Mouse (Mus musculus): ENCODE data around the gene Nelfe.

Gene Nelfe

GRCm38 (mm10) chr17:34840736-34841307 is 9.4 kb upstream of the Nelfe start:
- no peak for ATAC-seq (ENCODE audit: insufficient number of reproducible peaks, low FRiP score, low TSS enrichment)

GRCm38 (mm10) chr17:34844884-34845283 is 5.3 kb upstream of the Nelfe start:
- ATAC-seq (ENCODE audit: insufficient number of reproducible peaks, low FRiP score, low TSS enrichment): no peak

- ATAC-seq (ENCODE audit: insufficient number of reproducible peaks, low FRiP score, low TSS enrichment): no peak
Measured at GRCm38 (mm10) chr17:34847192-34847591, 3.0 kb upstream of the Nelfe start.

GRCm38 (mm10) chr17:34847615-34848014 is 2.6 kb upstream of the Nelfe start:
- ATAC-seq (ENCODE audit: insufficient number of reproducible peaks, low FRiP score, low TSS enrichment): no peak

DNA sequence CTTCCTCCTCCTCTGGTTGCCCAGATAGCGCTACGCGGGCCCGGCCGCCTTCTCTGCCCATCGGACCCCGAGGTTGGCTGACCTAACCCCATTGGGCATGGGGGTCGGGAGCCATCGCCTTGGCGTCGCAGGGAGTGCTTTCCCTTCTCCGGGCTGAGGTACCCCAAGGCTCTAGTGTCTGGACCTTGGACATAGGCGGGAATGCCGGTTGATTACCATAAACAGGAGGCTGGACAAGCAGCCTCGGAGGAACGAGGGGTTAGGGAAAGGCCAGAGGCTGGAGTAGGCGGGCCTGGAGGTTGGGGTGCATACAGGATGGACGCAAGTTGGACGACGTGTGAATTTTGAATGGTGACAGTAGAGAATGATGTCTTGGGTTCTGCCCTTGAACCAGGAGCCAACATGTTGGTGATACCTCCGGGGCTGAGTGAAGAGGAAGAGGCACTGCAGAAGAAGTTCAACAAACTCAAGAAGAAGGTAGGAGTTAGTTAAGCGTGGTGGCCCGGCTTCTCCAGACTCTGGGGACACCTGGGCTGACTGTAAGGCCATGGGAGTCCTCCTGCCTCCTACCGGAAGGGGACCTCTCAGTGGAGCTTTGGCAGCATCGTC is 430 bp downstream of the Nelfe start:
- ATAC-seq (ENCODE audit: insufficient number of reproducible peaks, low FRiP score, low TSS enrichment): no peak

- ATAC-seq (ENCODE audit: insufficient number of reproducible peaks, low FRiP score, low TSS enrichment): no peak
Measured at GRCm38 (mm10) chr17:34853511-34853910, 3.3 kb downstream of the Nelfe start.

DNA sequence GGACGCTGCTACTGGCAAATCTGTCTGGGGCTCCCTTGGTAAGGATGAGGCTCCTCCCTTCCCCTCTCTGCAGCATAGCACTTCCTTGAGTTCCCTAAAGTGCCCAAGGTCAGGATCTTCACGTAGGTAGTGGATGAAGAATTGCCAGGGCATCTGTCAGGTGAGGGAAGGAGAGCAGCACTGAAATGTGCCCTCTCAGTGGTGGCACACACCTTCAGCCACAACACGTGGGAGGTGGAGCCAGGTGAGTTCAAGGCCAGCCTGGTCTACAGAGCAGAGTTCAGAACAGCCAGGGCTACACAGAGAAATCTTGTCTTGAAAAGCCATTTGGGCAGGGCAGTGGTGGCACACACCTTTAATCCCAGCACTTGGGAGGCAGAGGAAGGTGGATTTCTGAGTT is 4.6 kb downstream of the Nelfe start:
- no peak for ATAC-seq (ENCODE audit: insufficient number of reproducible peaks, low FRiP score, low TSS enrichment)

DNA sequence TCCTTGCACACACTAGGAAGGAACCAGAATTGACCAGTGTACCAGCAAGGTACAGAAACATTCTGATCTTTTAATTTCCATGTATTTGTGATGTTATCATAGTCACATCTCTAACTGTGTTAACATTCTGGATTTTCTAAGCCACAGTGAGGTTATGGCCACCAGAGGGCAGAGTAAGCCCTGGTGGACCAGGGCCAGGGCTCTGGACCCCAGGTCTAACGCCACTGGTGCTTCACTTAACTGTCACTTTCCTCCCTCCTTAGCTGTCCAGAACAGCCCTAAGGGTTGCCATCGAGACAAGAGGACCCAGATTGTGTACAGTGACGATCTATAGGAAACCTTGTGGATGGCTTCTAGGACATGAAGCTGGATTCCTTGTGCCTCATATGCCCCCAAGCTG is 5.6 kb downstream of the Nelfe start:
- ATAC-seq (ENCODE audit: insufficient number of reproducible peaks, low FRiP score, low TSS enrichment): no peak

DNA sequence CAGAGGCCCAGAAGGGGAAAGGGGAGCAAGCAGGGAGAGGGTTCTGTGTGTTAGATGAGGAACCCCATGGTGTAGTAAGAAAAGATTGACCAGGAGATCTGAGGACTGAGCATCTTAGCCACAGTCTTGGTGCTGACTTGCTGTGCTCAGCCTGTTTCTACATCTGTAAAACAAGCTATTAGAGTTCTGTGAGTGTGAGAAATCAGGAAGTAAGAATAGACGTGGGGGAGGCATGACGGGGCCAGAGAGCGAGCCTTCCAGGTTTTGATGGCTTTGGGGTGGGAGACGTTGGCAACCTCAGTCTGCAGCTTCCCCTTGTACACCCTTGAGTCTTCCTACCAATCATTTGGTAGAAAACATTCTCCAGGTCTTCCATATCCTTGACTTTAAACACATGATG is 8.5 kb downstream of the Nelfe start:
- no peak for ATAC-seq (ENCODE audit: insufficient number of reproducible peaks, low FRiP score, low TSS enrichment)

DNA sequence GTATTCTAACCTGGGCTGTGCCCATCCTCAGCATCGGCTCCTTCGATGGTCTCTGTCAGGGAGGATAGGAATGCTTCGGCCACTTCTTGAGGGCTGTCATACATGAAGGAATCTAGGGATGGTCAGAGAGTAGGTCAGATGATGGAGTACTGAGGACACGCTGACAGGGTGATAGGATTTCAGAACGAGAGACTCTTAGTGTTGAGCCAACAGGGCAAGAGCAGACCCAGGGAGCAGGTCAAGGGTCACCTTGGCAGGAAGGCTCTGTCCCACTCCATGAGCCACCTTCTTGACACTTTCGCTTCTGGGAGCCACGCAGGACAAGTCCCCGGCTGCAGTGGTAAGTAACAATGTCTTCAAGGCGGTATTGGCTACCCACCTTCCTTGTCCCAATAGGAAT is 10.3 kb downstream of the Nelfe start:
- no peak for ATAC-seq (ENCODE audit: insufficient number of reproducible peaks, low FRiP score, low TSS enrichment)

GRCm38 (mm10) chr17:34861704-34862415 is 11.7 kb downstream of the Nelfe start:
- ATAC-seq (ENCODE audit: insufficient number of reproducible peaks, low FRiP score, low TSS enrichment): no peak

DNA sequence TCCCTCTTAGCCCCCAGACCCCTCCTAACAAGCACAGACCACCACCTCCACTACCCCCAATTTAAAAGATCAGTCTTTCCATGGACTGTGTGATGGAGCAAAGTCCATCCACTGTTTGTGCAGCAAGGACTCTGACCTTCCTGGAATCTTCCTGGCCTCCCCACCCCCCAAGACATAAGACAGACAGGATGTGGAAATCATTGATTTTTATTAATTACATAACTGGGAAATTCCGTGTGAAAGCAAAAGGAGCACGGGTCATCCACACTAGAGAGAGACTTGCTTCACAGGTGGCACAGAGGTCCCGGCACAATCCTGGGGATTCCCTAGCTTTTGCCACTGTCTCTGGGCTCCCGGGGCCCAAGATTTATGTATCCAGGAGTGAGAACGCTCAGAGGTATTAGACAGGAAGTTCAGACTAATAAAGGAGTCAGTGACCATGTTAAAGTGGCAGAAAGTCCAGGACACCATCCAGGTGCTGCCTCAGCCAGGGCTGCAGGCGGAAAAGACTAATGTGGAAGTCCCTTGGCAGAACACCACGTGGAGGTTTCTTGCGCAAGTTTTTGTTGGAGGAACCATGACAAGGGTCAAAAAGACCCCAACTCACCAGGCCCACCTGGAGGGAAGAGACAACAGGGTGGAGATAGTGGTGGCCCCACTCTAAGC is 12.4 kb downstream of the Nelfe start, which contains the start of gene Cfb:
Gene Cfb (minus strand): TSS at position 103 of the 666 bp plus-strand sequence.
- ATAC-seq (ENCODE audit: insufficient number of reproducible peaks, low FRiP score, low TSS enrichment): no peak

DNA sequence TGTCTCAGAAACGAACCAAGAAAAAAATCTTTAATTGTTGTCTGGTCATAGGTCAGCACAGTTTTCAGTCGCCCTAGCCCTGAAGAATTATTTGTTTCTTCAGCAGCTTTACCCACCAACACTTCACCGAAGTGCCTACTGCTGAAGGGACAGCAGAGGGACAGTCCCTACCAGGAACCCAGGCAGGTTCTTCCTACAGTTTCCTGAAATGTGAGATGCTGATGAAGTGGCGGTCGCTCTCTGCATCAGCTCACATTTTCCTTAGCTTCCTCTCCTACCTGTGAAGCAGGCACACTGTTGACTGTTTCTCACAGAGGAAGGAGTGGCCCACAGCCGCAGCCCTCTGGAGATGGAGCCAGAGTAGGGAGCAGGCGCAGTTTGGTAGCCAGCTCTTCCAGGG is 15.8 kb downstream of the Nelfe start:
- ATAC-seq (ENCODE audit: insufficient number of reproducible peaks, low FRiP score, low TSS enrichment): no peak

- no peak for ATAC-seq (ENCODE audit: insufficient number of reproducible peaks, low FRiP score, low TSS enrichment)
Measured at GRCm38 (mm10) chr17:34874321-34874720, 24.1 kb downstream of the Nelfe start.

- ATAC-seq (ENCODE audit: insufficient number of reproducible peaks, low FRiP score, low TSS enrichment): no peak
Measured at GRCm38 (mm10) chr17:34879336-34879879, 29.2 kb downstream of the Nelfe start, which contains the start of gene Zbtb12. Gene Zbtb12, plus strand, starts transcription at chr17:34879483.

GRCm38 (mm10) chr17:34881166-34881565 is 31.0 kb downstream of the Nelfe start:
- no peak for ATAC-seq (ENCODE audit: insufficient number of reproducible peaks, low FRiP score, low TSS enrichment)

DNA sequence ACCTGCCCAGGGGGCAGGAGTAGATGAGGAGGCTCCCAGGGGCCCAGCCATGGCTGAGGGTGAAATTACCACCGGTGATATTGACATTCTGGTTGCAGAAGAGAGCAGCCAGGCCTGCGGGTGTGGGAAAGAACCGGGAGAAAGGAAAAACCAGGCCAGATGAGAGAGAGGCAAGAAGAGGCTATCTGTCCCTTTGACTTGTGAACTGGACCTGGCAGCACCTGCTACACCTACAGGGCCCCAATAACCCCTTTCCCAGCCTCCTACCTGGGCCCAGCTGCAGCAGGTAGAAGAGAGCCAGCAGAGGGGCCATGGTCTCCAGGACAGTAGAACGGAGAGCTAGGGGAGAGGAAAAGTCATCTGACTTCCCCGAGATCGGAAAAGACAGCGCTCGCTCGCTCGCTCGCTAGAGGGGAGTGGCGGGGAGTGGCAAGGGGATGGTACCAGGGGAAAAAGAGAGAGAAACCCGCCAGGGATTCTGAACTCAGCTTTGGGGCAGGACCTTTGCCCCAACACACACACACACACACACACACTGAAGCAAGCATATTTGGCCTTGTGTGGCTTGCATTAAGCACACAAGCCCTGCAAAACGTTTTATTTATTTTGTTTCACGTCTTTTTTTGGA is 31.6 kb downstream of the Nelfe start, which contains the start of gene Gm20547:
Gene Gm20547 (minus strand): TSS at position 360 of the 628 bp plus-strand sequence.
- ATAC-seq (ENCODE audit: insufficient number of reproducible peaks, low FRiP score, low TSS enrichment): no peak

GRCm38 (mm10) chr17:34883332-34883731 is 33.1 kb downstream of the Nelfe start:
- ATAC-seq (ENCODE audit: insufficient number of reproducible peaks, low FRiP score, low TSS enrichment): no peak

DNA sequence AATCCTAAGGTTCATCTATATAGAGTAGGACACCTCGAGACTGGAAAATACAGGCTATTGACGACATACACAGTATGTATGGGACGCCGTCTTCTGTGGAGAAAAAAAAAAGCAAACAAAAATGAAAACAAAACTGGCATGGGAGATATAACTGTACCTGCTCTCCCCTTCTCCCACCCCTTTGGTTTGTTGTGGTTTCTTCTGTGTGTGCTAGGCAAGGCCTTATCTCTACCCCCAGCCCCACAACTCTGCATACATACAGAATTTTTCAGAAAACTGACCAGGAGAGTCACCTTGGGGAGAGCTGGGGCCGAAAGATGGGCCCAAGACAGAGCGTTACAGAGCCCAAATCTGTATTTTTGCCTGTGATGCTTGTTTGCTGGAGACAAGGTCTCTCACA is 34.5 kb downstream of the Nelfe start:
- ATAC-seq (ENCODE audit: insufficient number of reproducible peaks, low FRiP score, low TSS enrichment): no peak

- no peak for ATAC-seq (ENCODE audit: insufficient number of reproducible peaks, low FRiP score, low TSS enrichment)
Measured at GRCm38 (mm10) chr17:34885615-34886014, 35.4 kb downstream of the Nelfe start.
